Mouse (Mus musculus) heart, adult 2 months (tissue): ENCODE data around the gene Zfp523. TPM values are rescaled to one million over a fixed set of nuclear protein-coding genes. Genes with fewer than 3 reads are reported as not detected.
"Not testable (repeated sequence)": the region's sequence is repeated elsewhere in the genome, so short reads cannot be mapped to it uniquely, and the experiment has no call there.

Experiments used
- DNase-seq, 2 experiments: peaks; one replicate each; pipeline ENCODE4 v3.0.0; 2021
- H3K27ac ChIP-seq: fragments of 200-600 bp; 2 replicates; pipeline ENCODE4 v1.8.1; 2022
- H3K27me3 ChIP-seq: fragments of 200-500 bp; 2 replicates; pipeline ENCODE4 v1.6.1; 2012; ENCODE audit warnings: mild to moderate bottlenecking, low read length, inconsistent platforms, mixed read lengths; ENCODE audit not compliant: control insufficient read depth, insufficient read depth
- H3K36me3 ChIP-seq: fragments of 200-500 bp; 2 replicates; pipeline ENCODE4 v1.6.1; 2012; ENCODE audit warnings: low read length, inconsistent platforms; ENCODE audit not compliant: control insufficient read depth, insufficient read depth
- H3K4me1 ChIP-seq: fragments of 200-500 bp; 2 replicates; pipeline ENCODE4 v1.6.1; 2011; ENCODE audit warnings: low read length; ENCODE audit not compliant: control insufficient read depth, insufficient read depth
- H3K4me3 ChIP-seq: fragments of 200-600 bp; 2 replicates; pipeline ENCODE4 v1.8.1; 2022
- H3K79me2 ChIP-seq: fragments of 200-500 bp; replicated peaks from 2 replicates; pipeline ENCODE4 v1.6.1; 2012; ENCODE audit warnings: mild to moderate bottlenecking, inconsistent platforms, low read length, moderate library complexity, mixed read lengths; ENCODE audit not compliant: control insufficient read depth, insufficient read depth
- H3K9ac ChIP-seq: fragments of 200-500 bp; 2 replicates; pipeline ENCODE4 v1.6.1; 2012; ENCODE audit warnings: low read depth, mild to moderate bottlenecking, control low read depth, inconsistent platforms, low read length, mixed read lengths
- CTCF ChIP-seq: fragments of 200-600 bp; IDR thresholded peaks from 2 replicates; pipeline ENCODE4 v1.8.1; 2022; ENCODE audit warnings: antibody characterized with exemption, mild to moderate bottlenecking, moderate library complexity
- EP300 ChIP-seq: fragments of 200-500 bp; IDR thresholded peaks from 2 replicates; pipeline ENCODE4 v1.6.1; 2011; ENCODE audit warnings: low read depth, low read length, control low read depth; ENCODE audit not compliant: insufficient read depth
- POLR2A ChIP-seq: fragments of 200-500 bp; IDR thresholded peaks from 2 replicates; pipeline ENCODE4 v1.6.1; 2011; ENCODE audit warnings: mild to moderate bottlenecking, low read depth, low read length, control low read depth; ENCODE audit not compliant: insufficient read depth
- WGBS: fragments of 180-500 bp; shearing (Covaris S2); methylation state at CpG from one replicate; pipeline ENCODE4 v1.1.7; 2018; 5-methylcytosine and 5-hydroxymethylcytosine counted together
- intact Hi-C: fragments of 180-260 bp; cut with DNase I; formaldehyde crosslinking; loops from one replicate; pipeline ENCODE4 v1.15.1; 2025
- polyA plus RNA-seq: library from polyadenylated mRNA; depleted of rRNA; stranded (reverse); fragments of >200 nt; gene quantifications from 2 replicates; pipeline ENCODE4 v1.2.3, GENCODE M21; 2012
- total RNA-seq, 2 experiments: library from RNA; stranded (reverse); gene quantifications; 2 replicates each; pipeline ENCODE4 v1.2.3; 2021

Zfp523 gene
- total and polyA plus RNA-seq, 3 experiments, result 12.4 to 30.8 (median 12.5) TPM

- 19% methylated on average over 23 of the region's 23 CpGs for WGBS
- peak overlapping the region; percentile 47 for H3K27ac ChIP-seq
- peak in 1 of 2 experiments; percentile 46 for DNase-seq
- H3K79me2 ChIP-seq, result no peaks in the 10 kb centered on the region
- H3K9ac ChIP-seq, result no peak overlapping the region
- no peak overlapping the region for H3K4me3 ChIP-seq
- no peaks in the 10 kb centered on the region for H3K4me1 ChIP-seq
- intact Hi-C loops, result no loop called here
- H3K27me3 ChIP-seq, result no peaks in the 10 kb centered on the region
- H3K36me3 ChIP-seq, result no peaks in the 10 kb centered on the region
- TF ChIP-seq CTCF (peak; percentile 9), POLR2A (no peak)
These were observed 41.1 kb downstream of the Zfp523 start for GRCm38 (mm10) chr17:28217721-28218649.

- DNase-seq, H3K27ac ChIP-seq, H3K4me3 ChIP-seq, H3K4me1 ChIP-seq, H3K27me3 ChIP-seq, H3K36me3 ChIP-seq, H3K79me2 ChIP-seq, H3K9ac ChIP-seq: not testable (repeated sequence)
- intact Hi-C loops, result loop anchor here (2.0 kb wide), 1 partner anchor 16 kb away; the partner anchor contains the start of gene Def6
- 88% methylated on average over 10 of the region's 10 CpGs for WGBS
These were observed 45.5 kb downstream of the Zfp523 start for GRCm38 (mm10) chr17:28222463-28222862.

- H3K27ac ChIP-seq, result peak overlapping the region; percentile 82
These were observed 46.8 kb downstream of the Zfp523 start for GRCm38 (mm10) chr17:28223561-28224391.

GRCm38 (mm10) chr17:28224615-28225014 is 47.7 kb downstream of the Zfp523 start:
- intact Hi-C loops, result loop anchor here (5.0 kb wide), 1 partner anchor 143 kb away; the partner anchor contains the start of gene Tulp1

More at GRCm38 (mm10) chr17:28223561-28224391, 46.8 kb downstream of the Zfp523 start:
- 2% methylated on average over 46 of the region's 46 CpGs for WGBS
- DNase-seq, result peak; percentile 92 to 93
- Histone ChIP-seq H3K4me3 (peak overlapping the region; percentile 58), H3K36me3 (no peaks in the 10 kb centered on the region), H3K4me1 (peaks cover 4% of the 10 kb centered on the region), H3K79me2 (no peaks in the 10 kb centered on the region), H3K9ac (peak overlapping the region; percentile 82), H3K27me3 (no peaks in the 10 kb centered on the region)
- intact Hi-C loops, result loop anchor here (2.0 kb wide), 1 partner anchor 17 kb away; the partner anchor contains the start of gene Def6
- TF ChIP-seq CTCF, result peak; percentile 47
- 0 out of 2 replicates have a peak, but pooled peaks have one; percentile 38 for TF ChIP-seq EP300
- peak; percentile 72 for TF ChIP-seq POLR2A

GRCm38 (mm10) chr17:28226014-28226413 is 49.1 kb downstream of the Zfp523 start:
- 7% methylated on average over 21 of the region's 21 CpGs for WGBS
- TF ChIP-seq EP300 (peak; percentile 98), CTCF (no peak; the same call in 1 of the 2 replicates)
- H3K4me3 ChIP-seq, result no peak overlapping the region
- no peaks in the 10 kb centered on the region for H3K36me3 ChIP-seq
- no peaks in the 10 kb centered on the region for H3K27me3 ChIP-seq
- peaks cover 4% of the 10 kb centered on the region for H3K4me1 ChIP-seq
- intact Hi-C loops, result loop anchor here (1.0 to 5.0 kb wide), 2 partner anchors 83 to 141 kb away; partner anchors contain the start of gene Tulp1
- H3K79me2 ChIP-seq, result no peaks in the 10 kb centered on the region
- H3K27ac ChIP-seq, result no peak overlapping the region; the same call in 1 of the 2 replicates
- no peak overlapping the region for H3K9ac ChIP-seq
- DNase-seq, result peak; percentile 93 to 94

More at GRCm38 (mm10) chr17:28224615-28225014, 47.7 kb downstream of the Zfp523 start:
- H3K9ac ChIP-seq, result no peak overlapping the region
- TF ChIP-seq POLR2A, result no peak
- TF ChIP-seq CTCF, result no peak
- TF ChIP-seq EP300, result no peak
- H3K4me1 ChIP-seq, result peaks cover 4% of the 10 kb centered on the region
- WGBS, result 88% methylated on average over 10 of the region's 10 CpGs
- no peaks in the 10 kb centered on the region for H3K36me3 ChIP-seq
- H3K27ac ChIP-seq, result peak overlapping the region; percentile 82; the same call in 1 of the 2 replicates
- DNase-seq, result no peak
- H3K27me3 ChIP-seq, result no peaks in the 10 kb centered on the region
- H3K4me3 ChIP-seq, result no peak overlapping the region
- H3K79me2 ChIP-seq, result no peaks in the 10 kb centered on the region
